ENCODE assay signal across 8 mouse cellular contexts in genomic region chr2:165883846-165884576, GRCm38 (mm10). TPM values are rescaled to one million over a fixed set of nuclear protein-coding genes. Genes with fewer than 3 reads are reported as not detected.
DNase-seq lines count a peak whose midpoint lies in the region; ATAC-seq and TF ChIP-seq lines count a peak whose summit lies in the region.

No protein-coding gene starts in this region.

- peak overlapping the region; percentile 60 for H3ac ChIP-seq in C2C12 (ENCODE audit: control insufficient read depth, insufficient read length, low read depth)

- H3K9ac ChIP-seq in ES-E14 (ENCODE audit: insufficient read depth, low read depth, low read length, poor library complexity, severe bottlenecking) = peak overlapping the region; percentile 32; the same call in 1 of the 2 replicates
- peak overlapping the region; percentile 10; the same call in 1 of the 2 replicates for H3K9ac ChIP-seq in lung, postnatal 0 days (replicated peaks; ENCODE audit: low read depth)

- no peaks in the 10 kb centered on the region for H3K27me3 ChIP-seq in C2C12 (ENCODE audit: control insufficient read depth, insufficient read depth, insufficient read length)
- no peaks in the 10 kb centered on the region for H3K27me3 ChIP-seq in lung, postnatal 0 days (replicated peaks; ENCODE audit: insufficient read depth, low read length)

- peaks cover 56% of the 10 kb centered on the region for H3K79me2 ChIP-seq in C2C12 (ENCODE audit: control insufficient read depth, insufficient read depth)

- TF ChIP-seq EP300 in lung, postnatal 0 days (IDR thresholded peaks at IDR 0.05) = peak; percentile 80

- 4% methylated on average over 11 of the region's 11 CpGs for WGBS in lung, postnatal 0 days

- peaks cover 42% of the 10 kb centered on the region for H3K79me3 ChIP-seq in C2C12 (ENCODE audit: low read depth)

- H3K4me3 ChIP-seq in C2C12 (ENCODE audit: insufficient read depth, poor library complexity, severe bottlenecking) = peak overlapping the region; percentile 39
- H3K4me3 ChIP-seq in ES-E14 (ENCODE audit: insufficient read depth in 1 of 2, low read depth in 1 of 2, low read length in 2 of 2, poor library complexity in 1 of 2, severe bottlenecking in 1 of 2) = peak overlapping the region; percentile 49 to 58
- H3K4me3 ChIP-seq in lung, postnatal 0 days (ENCODE audit: low read depth, low read length) = no peak overlapping the region

- H3K36me3 ChIP-seq in C2C12 (ENCODE audit: control insufficient read depth, insufficient read depth) (peaks cover 27% of the 10 kb centered on the region), ES-E14 (ENCODE audit: control insufficient read depth, insufficient read depth, low read length, poor library complexity, severe bottlenecking) (peaks cover 6% of the 10 kb centered on the region; the same call in 1 of the 2 replicates)
- no peaks in the 10 kb centered on the region for H3K36me3 ChIP-seq in lung, postnatal 0 days (ENCODE audit: insufficient read depth, low read length)

- in situ Hi-C loops in ES-E14 (cut with MboI; ENCODE audit: low sequenced_read_pairs in 2 of 2, unreplicated experiment in 2 of 2) = no loop called here

- peak overlapping the region; percentile 35 for H3K4me2 ChIP-seq in lung, postnatal 0 days (replicated peaks; ENCODE audit: low read depth, low read length)

- intact Hi-C loops in heart, postnatal 36 days (cut with DNase I) = loop anchor here (1.0 kb wide), 1 partner anchor 26 kb away; no protein-coding TSS in a partner anchor

- peak; percentile 18; the same call in 1 of the 2 replicates for ATAC-seq in lung, postnatal 0 days

- H3K4me1 ChIP-seq in ES-E14 (ENCODE audit: control insufficient read depth in 2 of 2, insufficient read depth in 2 of 2, low read length in 2 of 2, poor library complexity in 1 of 2) = peaks cover 23 to 38% of the 10 kb centered on the region in 2 experiments
- H3K4me1 ChIP-seq in lung, postnatal 0 days (ENCODE audit: insufficient read depth, low read depth, low read length) = peaks cover 78% of the 10 kb centered on the region

- peak overlapping the region; percentile 64; the same call in 1 of the 2 replicates for H3K27ac ChIP-seq in ES-E14 (ENCODE audit: insufficient read depth, low read depth, low read length, poor library complexity, severe bottlenecking)
- H3K27ac ChIP-seq in lung, postnatal 0 days (ENCODE audit: low read length) = peak overlapping the region; percentile 97

- no peak for TF ChIP-seq CTCF in C2C12 (IDR thresholded peaks at IDR 0.05; ENCODE audit: control insufficient read depth, insufficient read depth, insufficient read length)
- 0 out of 2 replicates have a peak, but pooled peaks have one; percentile 2 for TF ChIP-seq CTCF in lung, postnatal 0 days (IDR thresholded peaks at IDR 0.05)

- H3K9me3 ChIP-seq in ES-E14 (ENCODE audit: control insufficient read depth, insufficient read depth, low read depth, low read length) = no peaks in the 10 kb centered on the region
- no peaks in the 10 kb centered on the region for H3K9me3 ChIP-seq in lung, postnatal 0 days (ENCODE audit: low read length)

- DNase-seq in ES-E14 (ENCODE audit: low read depth, low spot score) = no peak
- DNase-seq in fat pad, adult 2 months (ENCODE audit: extremely low read depth, low read depth, low spot score) = peak; percentile 73
- peak; percentile 70 to 85 for DNase-seq in heart, postnatal 36 days
- DNase-seq in layer of hippocampus, adult 8-10 months (ENCODE audit: low spot score in 2 of 2) = peak; percentile 69 to 75
- peak; percentile 82 for DNase-seq in lung, postnatal 0 days (ENCODE audit: low spot score)
- peak; percentile 49 to 51 for DNase-seq in spleen, adult 18-20 months
- DNase-seq in ovary, postnatal 10 days (ENCODE audit: low spot score) = no peak

TF ChIP-seq in C2C12, 6 proteins besides CTCF, POLR2A, EP300 and RAD21:
- no peak for TF ChIP-seq MYOD1 (IDR thresholded peaks at IDR 0.05; ENCODE audit: control insufficient read depth, insufficient read length, low read depth)
- no peak for TF ChIP-seq FOSL1 (IDR thresholded peaks at IDR 0.05; ENCODE audit: insufficient read depth, low read length, poor library complexity, severe bottlenecking)
- TF ChIP-seq MAX (IDR thresholded peaks at IDR 0.05) = no peak
- TF ChIP-seq USF1 (IDR thresholded peaks at IDR 0.05; ENCODE audit: low read depth) = peak; percentile 79

TF ChIP-seq in ES-E14, 5 proteins besides CTCF, POLR2A, EP300 and RAD21:
- no peak for TF ChIP-seq ZC3H11A (IDR thresholded peaks at IDR 0.05; ENCODE audit: borderline replicate concordance, low read depth, low read length)
- no peak for TF ChIP-seq CHD2 (IDR thresholded peaks at IDR 0.05; ENCODE audit: low read depth, low read length)
- no peak for TF ChIP-seq MAFK (IDR thresholded peaks at IDR 0.05; ENCODE audit: insufficient read depth, low read depth, low read length)
- TF ChIP-seq ZNF384 (IDR thresholded peaks at IDR 0.05; ENCODE audit: low read depth, low read length) = no peak
- no peak for TF ChIP-seq HCFC1 (IDR thresholded peaks at IDR 0.05; ENCODE audit: borderline replicate concordance, insufficient read depth, low read length)

RNA-seq across cellular contexts. Expression of gene Zmynd8, which starts 14.8 kb away (rescaled TPM):
- polyA plus RNA-seq in C2C12 (2012; fragmentation: generic; extraction: Trizol) = 20.7 TPM
- 49.7 and 60.5 TPM in 2 replicates for total RNA-seq in ES-E14 (2012; rRNA removed)
- total RNA-seq in heart, postnatal 36 days (2021) = 10 to 100 TPM; 46.5 to 48.0 TPM
- total RNA-seq in layer of hippocampus, adult 8-10 months (2022) = 100 to 1,000 TPM; 128 to 162 (median 147) TPM
- polyA plus RNA-seq in lung, postnatal 0 days (2015; fragmentation: Nextera tagmentation; extraction: Ambion mirVana) = 30.7 and 32.1 TPM in 2 replicates

Comparison
In these comparisons a context has a peak if more than half of its experiments do, and no peak if none do; other contexts are left out.
1. DNase-seq: peak in fat pad, adult 2 months (single experiment), heart, postnatal 36 days (2 of 2), layer of hippocampus, adult 8-10 months (2 of 2), lung, postnatal 0 days (single experiment) and spleen, adult 18-20 months (2 of 2); none in ES-E14 (single experiment) and ovary, postnatal 10 days (single experiment).